Mouse (Mus musculus): ENCODE data around the gene Nav2. TPM values are rescaled to one million over a fixed set of nuclear protein-coding genes. Genes with fewer than 3 reads are reported as not detected.

The Nav2 gene
- total RNA-seq, 4 experiments from 2014 or later: 31.3 to 55.8 (median 41.0) TPM

DNA sequence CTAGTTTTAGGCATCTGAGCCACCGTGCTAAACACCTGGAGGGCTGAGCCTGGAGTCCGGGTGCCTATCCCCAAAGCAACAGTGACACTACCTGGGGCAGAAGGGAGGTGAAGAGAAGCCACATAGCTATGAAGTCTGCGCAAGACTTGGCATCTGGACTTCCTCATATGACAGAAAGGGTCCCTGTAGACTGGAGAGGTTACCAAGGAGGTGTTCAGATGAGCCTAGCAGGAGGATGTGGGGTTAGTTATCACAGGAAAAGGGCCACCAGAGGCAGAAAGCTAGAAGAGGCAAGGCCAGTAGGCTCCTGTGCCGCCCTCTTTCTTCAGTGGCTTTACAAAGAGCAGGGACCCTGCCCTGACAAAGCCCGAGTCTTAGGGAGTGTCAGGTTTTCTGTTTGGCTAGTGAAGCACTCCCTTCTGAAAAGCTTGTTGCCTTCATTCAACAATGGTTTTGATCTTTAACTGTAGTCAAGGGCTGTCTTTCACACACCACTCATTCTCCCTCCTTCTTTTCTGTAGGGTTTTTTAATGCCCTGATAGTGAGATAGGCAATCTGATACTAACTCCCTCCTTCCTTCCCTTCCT is 417.7 kb downstream of the Nav2 start:
- no peak for DNase-seq (ENCODE audit: low spot score)

DNA sequence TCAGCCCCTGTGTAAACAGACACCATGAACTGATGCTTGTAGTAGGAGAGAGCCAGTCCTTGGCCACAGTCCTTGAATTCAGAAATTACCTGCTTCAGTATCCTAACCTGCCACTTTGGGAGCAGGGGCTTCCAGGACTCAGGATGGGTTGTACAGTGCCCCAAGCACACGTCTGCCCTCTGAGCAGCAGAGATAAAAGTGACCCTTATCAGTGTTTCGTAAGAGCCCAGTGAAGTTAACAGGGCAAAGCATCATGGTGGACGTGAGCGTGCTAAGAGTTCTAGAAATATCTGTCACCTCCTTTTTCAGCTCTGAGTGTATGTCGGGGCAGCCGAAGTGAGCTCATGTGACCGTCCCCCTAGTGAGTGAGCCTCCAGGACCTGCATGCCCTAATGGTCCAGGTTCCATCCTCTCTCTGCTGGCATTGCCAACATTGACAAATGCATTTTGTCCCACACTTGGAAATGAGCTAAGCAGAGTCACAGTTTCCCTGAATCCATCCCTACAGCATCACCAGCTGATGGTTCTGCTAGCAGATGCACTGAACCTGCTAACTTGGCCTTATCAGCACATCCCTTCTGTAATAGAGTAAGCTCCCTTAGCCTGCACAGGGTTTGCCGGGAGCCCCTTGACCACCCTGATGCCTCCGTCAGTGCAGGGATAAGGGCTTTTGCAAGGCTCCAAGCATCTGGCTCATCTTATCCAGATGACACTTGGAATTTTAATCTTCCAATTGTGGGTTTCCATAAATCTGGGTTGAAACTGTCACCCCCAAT is 418.6 kb downstream of the Nav2 start:
- DNase-seq (ENCODE audit: low spot score): no peak

DNA sequence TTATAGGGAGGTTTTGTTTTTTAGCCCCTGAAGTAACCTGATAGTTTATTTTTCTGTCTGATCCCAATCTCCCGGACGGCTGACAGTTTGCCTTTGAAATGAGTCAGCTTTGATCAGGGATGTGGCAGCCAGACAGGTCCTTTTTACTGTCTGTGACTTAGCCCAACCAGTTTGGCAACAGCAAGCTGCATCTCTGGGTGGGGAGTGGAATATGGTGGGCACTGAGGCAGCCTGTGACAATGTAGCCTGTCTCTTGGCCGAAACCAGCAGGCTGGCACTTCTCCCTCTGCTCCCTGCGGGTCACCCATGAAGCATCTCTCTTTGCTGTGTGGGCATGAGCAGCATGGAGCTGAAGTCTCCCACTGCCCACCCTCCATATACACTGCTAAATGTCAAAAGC is 421.7 kb downstream of the Nav2 start:
- no peak for DNase-seq (ENCODE audit: low spot score)

DNA sequence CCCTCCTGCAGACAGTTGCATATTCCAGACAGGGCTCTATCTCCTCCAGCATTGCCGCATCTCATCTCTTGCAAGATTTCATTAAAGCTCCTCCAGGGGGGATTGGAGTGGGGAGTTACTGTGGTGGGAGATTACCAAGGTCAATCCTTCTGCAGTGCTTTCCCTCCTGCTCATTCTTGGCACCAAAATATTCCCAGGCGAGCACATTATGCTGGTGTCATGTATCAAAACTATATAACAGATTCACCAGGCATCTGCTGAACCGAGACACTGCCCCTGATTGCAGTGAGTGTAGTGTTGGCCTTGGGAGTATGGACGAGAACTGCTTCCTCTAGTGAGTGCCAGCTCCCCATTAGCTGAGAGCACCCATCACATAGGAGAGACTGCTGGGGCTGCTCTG is 423.4 kb downstream of the Nav2 start:
- no peak for DNase-seq (ENCODE audit: low spot score)

DNA sequence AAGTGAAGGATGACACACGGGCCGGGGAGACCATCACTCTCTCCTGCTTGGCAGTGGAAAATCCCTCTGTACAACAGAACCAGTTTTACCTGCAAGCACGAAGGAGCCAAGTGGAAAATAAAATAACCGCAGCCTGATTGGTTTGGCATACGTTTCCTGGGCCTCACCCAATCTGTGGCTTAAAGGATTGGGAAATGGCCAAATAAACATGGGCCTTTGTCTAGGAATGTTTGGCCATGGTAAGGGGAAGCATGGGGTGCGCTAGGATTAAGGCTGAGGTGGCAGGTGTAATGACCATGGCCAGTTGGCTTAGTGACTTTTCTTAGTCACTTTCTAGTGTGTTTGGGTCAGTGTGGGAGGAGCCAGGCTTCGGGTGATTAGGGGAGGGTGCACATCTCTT is 424.1 kb downstream of the Nav2 start:
- no peak for DNase-seq (ENCODE audit: low spot score)

DNA sequence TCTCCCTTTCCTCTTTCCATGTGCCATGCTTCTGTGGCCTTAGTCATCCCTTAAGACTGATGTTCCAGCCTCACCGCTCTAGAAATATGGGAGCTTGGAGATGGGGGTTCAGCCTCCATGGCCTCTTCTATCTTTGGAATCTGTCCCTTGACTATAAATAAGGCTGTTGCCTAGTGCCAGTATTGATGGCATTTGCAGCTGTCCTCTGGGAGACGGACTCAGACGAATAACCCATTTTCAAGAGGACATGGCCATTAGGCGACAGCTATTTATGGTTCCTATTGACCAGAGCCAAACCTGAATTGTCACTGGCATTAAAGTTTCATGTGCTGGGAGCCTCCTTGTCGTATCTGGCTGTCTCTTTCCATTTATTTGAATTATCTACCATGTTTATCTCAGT is 425.6 kb downstream of the Nav2 start:
- no peak for DNase-seq (ENCODE audit: low spot score)

DNA sequence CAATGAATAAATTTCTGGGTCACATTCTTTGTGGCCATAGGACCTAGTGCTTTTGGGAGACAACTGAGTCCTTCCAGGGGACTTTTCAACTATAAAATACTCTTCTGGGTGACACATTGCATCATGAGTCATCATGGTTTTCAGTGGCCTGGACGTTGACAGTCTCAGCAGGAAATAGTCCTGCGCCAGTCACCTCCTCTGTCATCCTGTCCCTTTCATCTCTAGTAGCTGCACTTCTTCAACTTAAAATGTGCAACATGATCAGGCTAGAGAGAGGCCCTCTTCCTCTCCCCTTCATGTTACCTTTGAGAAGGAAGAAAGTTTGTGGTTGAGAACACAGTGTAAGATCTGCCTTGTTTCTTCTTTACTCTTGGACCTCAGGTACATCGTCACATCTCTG is 426.5 kb downstream of the Nav2 start:
- DNase-seq (ENCODE audit: low spot score): no peak

DNA sequence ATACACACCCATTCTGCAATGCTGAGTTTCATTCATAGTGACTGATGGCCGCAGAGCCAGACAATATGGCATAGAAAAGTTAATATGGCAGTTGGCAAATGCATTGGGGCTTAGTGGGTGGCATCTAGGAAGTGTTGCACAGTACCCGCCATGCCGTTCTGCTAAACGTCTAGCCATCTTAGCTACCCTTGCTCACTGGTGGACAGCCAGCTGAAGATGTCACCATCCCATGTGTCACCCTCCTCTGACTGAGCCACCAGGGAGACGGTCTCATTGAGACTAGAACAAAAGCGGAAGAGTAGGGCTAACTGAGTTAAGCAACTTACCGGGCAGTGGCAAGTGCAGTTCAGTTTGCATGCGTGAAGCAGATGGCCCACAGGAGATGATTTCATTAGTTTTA is 428.2 kb downstream of the Nav2 start:
- DNase-seq (ENCODE audit: low spot score): no peak

DNA sequence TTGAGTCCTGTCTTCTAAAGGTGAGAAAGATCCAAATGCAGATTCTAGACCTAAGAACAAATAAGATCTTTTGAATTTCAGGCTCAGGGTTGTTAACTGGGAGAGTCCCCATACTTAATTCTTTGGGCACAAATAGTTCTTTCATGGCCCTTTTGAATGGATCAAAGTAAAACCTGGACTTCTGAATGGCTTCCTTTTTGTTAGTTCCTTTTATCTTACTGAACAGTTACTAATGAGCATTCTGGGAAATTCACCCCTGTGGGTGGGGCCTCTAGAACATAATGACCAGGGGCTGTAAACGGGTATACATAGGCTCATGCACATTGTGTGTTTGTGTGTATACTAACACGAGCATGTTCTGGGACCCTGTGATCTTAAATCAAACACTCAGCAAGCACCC is 429.2 kb downstream of the Nav2 start:
- no peak for DNase-seq (ENCODE audit: low spot score)

DNA sequence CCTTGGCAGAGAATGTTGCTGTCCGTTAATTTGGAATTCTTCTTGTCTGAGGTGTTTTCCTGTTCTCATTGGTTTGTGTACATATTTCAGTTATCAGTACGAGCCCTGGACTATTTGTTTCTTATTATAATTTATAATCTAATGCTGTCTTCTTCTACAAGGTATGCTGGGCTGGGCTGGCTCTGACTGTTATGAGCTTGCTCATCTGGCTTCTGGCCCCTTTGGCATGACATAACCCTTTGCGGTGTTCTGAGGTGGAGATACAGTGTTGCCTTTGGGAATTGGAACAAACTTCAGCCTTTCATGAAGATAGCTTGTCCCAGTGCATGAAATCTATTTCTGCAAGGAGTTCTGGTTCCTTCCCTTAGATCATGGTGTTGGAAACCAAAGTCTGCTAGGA is 431.4 kb downstream of the Nav2 start:
- no peak for DNase-seq (ENCODE audit: low spot score)

DNA sequence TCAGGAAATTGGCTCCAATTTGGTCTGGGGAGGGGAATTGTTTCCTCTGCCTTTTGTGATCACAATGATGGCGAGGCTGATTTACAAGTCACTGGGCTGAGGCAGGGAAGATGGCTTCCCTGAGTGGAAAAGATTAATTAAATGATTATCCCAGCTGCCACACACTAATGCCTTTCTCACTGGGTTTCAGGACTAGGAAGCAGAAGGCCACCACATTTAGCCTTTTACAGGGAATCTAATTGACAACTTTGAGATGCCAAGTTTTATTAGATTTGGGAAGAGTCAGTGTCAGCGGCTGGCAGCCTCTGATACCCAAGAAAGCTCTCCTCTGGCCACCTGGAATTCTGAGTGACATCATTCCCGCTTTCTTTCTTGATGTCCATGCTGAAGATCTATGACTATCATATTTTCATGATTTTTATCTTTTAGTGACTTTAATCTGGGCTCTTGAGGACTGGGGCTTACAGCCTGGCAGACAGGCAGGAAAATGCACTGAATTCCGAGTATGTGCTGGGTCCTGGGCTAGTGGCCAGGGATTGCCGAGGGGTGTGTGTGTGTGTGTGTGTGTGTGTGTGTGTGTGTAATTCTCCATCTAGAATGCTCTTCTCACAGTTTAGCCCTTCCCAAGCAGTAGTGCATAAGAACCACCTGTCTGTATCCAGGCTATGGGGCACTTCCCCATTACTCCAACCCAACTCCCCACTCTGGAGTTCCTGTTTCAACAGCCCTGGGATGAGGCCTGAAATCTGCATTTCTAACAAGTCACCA is 432.8 kb downstream of the Nav2 start:
- no peak for DNase-seq (ENCODE audit: low spot score)

DNA sequence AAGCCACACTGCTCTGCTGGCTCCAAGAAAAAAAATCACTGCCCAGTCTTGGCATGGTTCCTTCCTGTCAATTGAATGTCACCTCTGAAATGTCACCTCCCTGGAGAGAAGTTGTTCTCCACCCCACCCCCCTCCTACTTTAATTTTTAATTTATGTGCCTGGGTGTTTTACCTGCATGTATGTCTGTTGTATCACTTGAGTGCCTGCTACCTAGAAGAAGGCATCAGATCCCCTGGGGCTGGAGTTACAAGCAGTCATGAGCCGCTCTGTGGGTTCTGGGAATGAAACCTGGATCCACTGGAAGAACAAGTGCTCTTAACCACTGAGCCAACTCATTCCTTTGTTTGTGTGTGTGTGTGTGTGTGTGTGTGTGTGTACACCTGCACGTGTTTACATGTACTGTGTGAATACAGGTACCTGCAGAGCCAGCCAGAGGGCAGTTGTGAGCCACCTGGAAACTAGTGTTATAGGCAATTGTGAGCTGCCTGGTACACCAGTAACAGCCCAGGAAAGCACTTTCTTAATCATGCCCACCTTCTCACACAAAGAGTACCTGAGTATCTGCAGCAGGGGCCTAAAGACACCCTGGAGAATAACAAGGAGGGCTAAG is 433.5 kb downstream of the Nav2 start:
- peak; percentile 21 for DNase-seq (ENCODE audit: low spot score)

DNA sequence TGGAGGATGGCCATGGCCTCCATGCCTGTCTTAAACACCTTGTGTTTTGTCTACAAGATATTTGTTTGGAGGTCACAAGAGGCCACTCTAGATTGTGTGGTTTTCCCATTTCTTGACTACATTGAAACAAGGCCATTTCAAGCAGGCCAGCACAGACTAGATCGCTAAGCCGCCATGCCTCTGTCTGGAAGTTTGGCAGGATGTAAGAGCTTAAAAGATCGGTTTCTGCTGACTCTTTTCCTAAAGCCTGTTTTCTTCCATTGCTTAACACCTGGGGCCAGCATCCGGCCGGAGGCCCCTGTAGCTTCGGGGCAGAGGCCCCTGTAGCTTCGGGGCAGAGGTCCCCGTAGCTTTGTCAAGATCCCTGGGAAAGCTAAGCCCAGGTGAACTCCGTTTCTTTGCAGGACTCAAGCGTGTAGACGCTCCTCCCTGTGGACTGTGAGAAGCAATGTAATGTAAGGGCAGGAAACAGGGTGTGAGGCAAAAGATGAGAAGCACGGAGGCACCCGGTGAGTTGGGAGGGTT is 434.1 kb downstream of the Nav2 start:
- no peak for DNase-seq (ENCODE audit: low spot score)

DNA sequence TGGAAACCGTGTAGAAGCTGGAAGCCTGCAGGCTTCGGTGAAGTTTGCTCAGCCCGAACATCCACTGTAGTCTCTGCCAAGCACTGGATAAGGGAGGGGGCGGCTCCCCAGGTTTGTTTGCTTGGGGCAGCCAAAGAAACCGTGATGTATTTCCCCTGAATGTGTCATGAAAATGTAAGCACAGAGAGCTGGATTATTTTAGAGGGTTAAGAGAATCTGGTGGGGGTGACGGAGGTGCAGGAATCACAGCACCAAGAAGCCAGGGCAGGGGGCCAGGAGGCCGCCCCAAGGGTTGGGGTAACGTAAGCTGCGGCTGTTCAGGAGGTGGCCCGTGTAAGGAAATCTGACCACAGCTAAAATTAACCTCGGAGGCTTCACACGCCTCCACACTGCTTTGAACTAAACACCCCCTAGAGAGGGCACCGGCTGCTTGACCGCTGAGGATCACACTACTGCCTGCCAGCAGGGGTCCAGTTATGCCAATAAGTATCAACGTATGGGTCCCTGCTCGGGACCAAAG is 434.6 kb downstream of the Nav2 start:
- DNase-seq (ENCODE audit: low spot score): peak; percentile 25

DNA sequence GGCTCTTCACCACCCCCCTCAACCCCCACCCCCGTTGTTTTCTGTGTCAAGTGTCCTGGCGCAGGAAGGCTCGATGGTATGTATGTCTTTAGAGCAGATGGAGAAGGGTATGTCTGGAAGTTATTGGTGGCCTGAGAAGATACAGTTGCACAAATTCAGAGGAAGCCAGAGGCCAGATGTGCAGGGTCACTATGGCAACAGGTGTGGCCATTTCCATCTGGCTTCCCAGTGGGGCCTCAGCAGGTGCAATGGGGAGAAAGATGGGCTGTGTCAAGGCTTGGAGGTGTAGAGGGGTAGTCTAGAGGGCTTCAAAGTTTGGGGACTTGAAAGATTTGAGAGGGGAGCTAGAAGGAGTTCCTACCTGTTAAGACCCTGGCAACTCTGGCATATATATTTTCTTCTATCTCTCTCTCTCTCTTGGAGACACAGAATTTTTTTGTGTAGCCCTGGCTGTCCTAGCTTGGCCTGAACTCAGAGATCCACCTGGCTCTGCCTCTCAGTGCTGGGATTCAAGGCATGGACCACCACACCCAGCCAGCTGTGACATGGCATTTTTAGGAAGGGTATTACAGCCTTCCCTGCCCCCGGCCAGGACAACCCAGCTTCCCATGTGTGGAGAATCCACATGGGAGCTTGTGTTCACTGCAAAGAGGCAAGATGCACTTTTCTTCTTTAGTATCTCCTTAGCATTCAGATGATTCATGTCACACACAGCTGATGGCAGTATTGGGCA is 435.4 kb downstream of the Nav2 start:
- no peak for DNase-seq (ENCODE audit: low spot score)

DNA sequence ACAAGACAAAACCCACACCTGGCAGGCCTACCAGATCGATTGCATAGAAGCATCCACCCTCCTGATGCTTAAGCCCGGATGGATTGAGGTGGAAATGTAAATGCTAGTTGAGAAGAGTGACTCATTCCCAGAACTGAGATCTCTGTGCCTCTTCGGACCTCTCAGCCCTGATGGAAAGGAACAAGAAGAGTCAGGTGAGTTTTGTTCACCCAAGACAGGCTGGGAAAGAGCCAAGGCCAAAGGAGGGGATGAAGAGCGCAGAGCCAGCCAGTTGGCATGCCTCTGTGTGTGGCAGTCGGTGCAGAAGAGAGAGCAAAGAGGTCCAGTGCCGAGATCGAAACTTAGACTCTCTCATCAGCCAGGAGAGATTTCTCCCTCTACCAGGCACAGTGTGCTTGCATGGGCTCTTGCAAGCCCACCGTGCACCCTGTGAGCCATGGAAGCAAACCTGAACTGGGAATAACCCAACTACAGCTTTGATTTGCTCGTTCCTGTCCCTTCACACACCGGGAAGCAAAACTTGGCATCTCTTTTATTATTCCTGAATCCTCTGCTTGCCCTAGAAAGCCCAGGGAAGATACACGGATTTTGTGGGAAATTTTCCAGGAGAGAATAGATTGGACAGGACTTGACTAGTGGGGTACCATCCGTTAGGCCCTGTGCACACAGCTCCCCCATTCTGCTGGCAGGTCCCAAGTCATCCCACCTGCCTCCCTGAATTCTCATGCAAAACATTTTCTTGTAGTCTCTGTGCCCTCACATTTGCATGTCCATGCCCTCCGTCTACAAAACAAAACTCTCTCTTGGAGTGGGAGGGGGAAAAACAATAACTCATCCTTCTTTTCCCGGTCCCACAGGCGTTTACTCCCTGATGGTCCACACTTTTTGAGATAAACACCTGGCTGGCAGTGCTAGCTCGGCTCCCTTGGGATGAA is 439.1 kb downstream of the Nav2 start:
- peak; percentile 11 for DNase-seq (ENCODE audit: low spot score)

DNA sequence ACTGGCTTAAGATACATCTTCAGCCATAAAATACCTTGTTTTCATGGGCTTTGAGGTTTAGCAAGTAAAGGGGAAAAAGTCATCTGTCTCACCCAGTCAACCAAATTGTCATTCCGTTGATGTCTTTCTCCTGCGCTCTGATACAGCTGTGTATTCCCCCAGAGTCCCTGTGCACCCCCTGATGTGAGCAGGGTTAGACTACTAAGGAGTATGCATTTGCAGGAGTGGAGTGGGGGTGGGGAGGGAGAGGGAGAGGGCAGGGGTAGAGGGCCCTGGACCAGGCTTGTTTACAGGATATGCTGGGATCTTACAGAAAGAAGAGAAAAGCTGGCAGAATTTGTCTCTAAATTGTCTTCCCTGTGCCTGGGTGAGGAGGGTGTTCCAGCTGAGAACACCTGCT is 440.1 kb downstream of the Nav2 start:
- no peak for DNase-seq (ENCODE audit: low spot score)

DNA sequence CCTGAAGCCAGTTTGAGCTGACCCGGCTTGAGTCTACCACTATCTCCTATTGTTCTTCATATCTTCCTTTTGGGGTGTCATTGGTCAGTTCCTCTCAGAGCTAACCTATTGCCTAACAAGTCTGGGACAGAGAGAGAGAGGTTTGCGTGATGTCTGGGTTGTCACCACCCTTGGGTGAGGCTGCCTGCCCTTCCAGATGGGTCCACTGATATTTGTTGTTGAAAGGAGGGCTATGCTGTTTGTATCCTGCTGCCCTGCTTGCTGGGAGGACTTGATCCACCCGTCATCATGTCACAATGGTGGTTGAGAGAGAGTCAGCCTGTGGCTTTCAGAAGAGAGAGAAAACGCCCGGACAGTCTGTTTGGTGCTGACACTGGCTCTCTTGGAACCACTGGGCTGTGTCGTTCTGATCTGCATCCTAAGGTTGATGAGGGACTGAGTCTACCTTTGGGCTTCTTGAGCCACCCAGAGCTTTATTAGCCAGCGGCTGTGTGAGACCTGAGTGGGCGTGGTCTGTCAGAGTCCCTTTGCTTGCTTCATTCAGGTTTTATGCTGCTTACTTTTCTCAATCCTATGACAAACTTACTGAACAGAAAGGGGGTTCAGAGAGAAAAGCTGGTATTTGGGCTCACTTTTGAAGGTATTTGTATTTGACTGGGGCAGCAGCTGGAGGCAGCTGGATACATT is 441.9 kb downstream of the Nav2 start:
- no peak for DNase-seq (ENCODE audit: low spot score)

DNA sequence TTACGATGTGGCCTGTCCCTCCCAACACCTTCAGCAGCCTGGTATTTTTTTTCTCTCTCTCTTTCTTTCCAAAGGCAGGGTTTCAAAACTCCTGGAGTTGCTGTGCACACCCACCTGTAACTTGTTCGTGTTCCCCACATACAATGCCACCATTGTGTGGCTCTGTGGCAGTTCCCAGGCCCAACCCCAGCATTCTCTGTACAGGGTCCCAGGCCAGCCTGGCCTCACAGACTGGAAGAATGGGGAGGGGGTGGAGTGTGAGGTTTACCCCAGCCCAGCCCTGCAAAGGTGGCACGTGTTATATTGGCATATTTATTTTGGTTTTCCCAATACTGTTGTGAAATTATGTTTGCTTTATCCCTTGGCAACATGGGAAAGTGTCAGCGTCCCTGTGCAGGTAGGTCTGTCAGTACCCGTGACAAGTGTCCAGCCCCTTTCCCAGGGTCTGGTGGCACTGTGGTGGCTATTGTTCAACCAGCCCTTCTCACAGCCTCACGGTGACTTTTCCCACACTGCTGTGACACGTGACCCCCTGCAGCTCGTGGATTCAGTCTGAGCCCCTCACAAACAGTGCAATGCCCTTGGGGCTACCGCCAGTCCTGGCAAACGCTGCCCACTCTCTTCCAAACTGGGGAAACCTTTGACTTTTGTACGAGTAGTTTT is 443.2 kb downstream of the Nav2 start:
- DNase-seq (ENCODE audit: low spot score): no peak
